In the genomic region with DNA sequence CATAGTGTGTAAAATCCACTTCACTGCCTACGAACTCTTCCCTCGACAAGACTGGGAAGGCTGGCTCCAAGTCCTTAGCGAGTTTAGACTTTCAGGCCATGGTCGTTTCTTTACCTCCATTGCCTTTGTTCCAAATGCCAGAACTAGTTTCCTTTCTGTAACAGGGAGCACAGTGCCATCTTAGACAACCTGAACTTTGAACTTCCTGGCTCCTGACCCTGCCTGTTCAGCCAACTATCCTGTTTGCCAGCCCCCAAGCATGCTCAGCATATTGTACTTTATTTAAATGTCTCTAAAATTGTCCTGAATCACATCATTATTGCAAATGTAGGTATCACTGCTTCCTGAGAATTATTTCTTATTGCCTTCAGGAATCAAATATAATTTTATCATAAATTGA, we compare ENCODE assay signal across 23 mouse cellular contexts. TPM values are rescaled to one million over a fixed set of nuclear protein-coding genes. Genes with fewer than 3 reads are reported as not detected.
A peak's percentile ranks its signal among the peaks of the same experiment; 100 is the strongest.
DNase-seq lines count a peak whose midpoint lies in the region; ATAC-seq and TF ChIP-seq lines count a peak whose summit lies in the region.
"Had no signal": no experiment of that assay in that cellular context is flagged by ENCODE, and none has a peak within 500 bp of the region (broad histone marks: within the 10 kb centered on the region; RNA-seq: fewer than 3 reads in every experiment).

No protein-coding gene starts in this region.

- H3K9me3 ChIP-seq in liver, embryonic 12.5 days (replicated peaks): 0 out of 2 replicates have a peak, but pooled peaks cover 5% of the 10 kb centered on the region
- H3K9me3 ChIP-seq: embryonic facial prominence, embryonic 13.5 days; forebrain, embryonic 13.5 days; G1E; heart, embryonic 10.5 days had no signal

- 24% methylated on average over 4 of the region's 4 CpGs for WGBS in liver, adult 2 months
- WGBS in liver, embryonic 12.5 days (ENCODE audit: insufficient replicate concordance): 65% methylated on average over 4 of the region's 4 CpGs

- H3K36me3 ChIP-seq in liver, adult 2 months (ENCODE audit: control insufficient read depth, insufficient read depth, low read length): no peaks in the 10 kb centered on the region
- H3K36me3 ChIP-seq in liver, embryonic 12.5 days: no peaks in the 10 kb centered on the region
- H3K36me3 ChIP-seq: embryonic facial prominence, embryonic 13.5 days; G1E; heart, embryonic 10.5 days; hindbrain, embryonic 12.5 days had no signal

- ATAC-seq in cerebellum, adult (ENCODE audit: insufficient number of reproducible peaks, low FRiP score, low TSS enrichment): no peak
- ATAC-seq in liver, embryonic 12.5 days: no peak
- ATAC-seq: CD4-positive, CD25-positive, alpha-beta regulatory T cell, adult 4 months; forebrain, embryonic 13.5 days; hindbrain, embryonic 16.5 days had no signal

- no peak overlapping the region for H3K4me3 ChIP-seq in liver, adult 2 months (ENCODE audit: insufficient read depth, low read depth, low read length)
- H3K4me3 ChIP-seq in liver, embryonic 12.5 days: no peak overlapping the region
- H3K4me3 ChIP-seq: embryonic facial prominence, embryonic 13.5 days; forebrain, embryonic 13.5 days; gastrocnemius, adult 2 months; heart, embryonic 10.5 days; hindbrain, embryonic 12.5 days had no signal

- no peak overlapping the region for H3K4me2 ChIP-seq in liver, embryonic 12.5 days
- H3K4me2 ChIP-seq: embryonic facial prominence, embryonic 13.5 days; forebrain, embryonic 13.5 days; hindbrain, embryonic 12.5 days had no signal

- no peak for TF ChIP-seq CTCF in liver, adult 2 months (IDR thresholded peaks at IDR 0.05; ENCODE audit: low read depth, low read length)

- no peak overlapping the region for H3K9ac ChIP-seq in liver, adult 2 months (ENCODE audit: low read depth, low read length)
- H3K9ac ChIP-seq in liver, embryonic 12.5 days: no peak overlapping the region
- H3K9ac ChIP-seq: embryonic facial prominence, embryonic 13.5 days; forebrain, embryonic 13.5 days; hindbrain, embryonic 12.5 days had no signal

- peak overlapping the region; percentile 89 for H3K27ac ChIP-seq in liver, adult 2 months (replicated peaks; ENCODE audit: insufficient read depth, low read depth, low read length)
- no peak overlapping the region for H3K27ac ChIP-seq in liver, embryonic 12.5 days
- H3K27ac ChIP-seq: embryonic facial prominence, embryonic 13.5 days; forebrain, embryonic 13.5 days; gastrocnemius, adult 2 months; heart, embryonic 10.5 days; hindbrain, embryonic 12.5 days had no signal

- no peaks in the 10 kb centered on the region; the same call in 1 of the 2 replicates for H3K79me2 ChIP-seq in liver, adult 2 months (ENCODE audit: control insufficient read depth, insufficient read depth, low read length)

- TF ChIP-seq POLR2A in liver, adult 2 months (IDR thresholded peaks at IDR 0.05; ENCODE audit: extremely low read depth, insufficient read depth, low read length): no peak

- no peaks in the 10 kb centered on the region for H3K27me3 ChIP-seq in liver, adult 2 months (ENCODE audit: control insufficient read depth, insufficient read depth, low read length)
- H3K27me3 ChIP-seq in liver, embryonic 12.5 days (replicated peaks): 0 out of 2 replicates have a peak, but pooled peaks cover 5% of the 10 kb centered on the region
- H3K27me3 ChIP-seq: embryonic facial prominence, embryonic 13.5 days; forebrain, embryonic 13.5 days; hindbrain, embryonic 12.5 days had no signal

- peaks cover 4% of the 10 kb centered on the region; the same call in 1 of the 2 replicates for H3K4me1 ChIP-seq in liver, adult 2 months (ENCODE audit: control insufficient read depth, insufficient read depth, low read length)
- H3K4me1 ChIP-seq in liver, embryonic 12.5 days: no peaks in the 10 kb centered on the region
- H3K4me1 ChIP-seq: embryonic facial prominence, embryonic 13.5 days; heart, embryonic 10.5 days had no signal

- peak; percentile 3 for DNase-seq in cerebellum, adult 11-12 months
- peak; percentile 54 for DNase-seq in kidney, adult 18-20 months
- DNase-seq in kidney, postnatal 10 days: no peak
- peak; percentile 91 for DNase-seq in liver, adult 2 months (ENCODE audit: extremely low read depth, low read depth, low spot score)
- no peak for DNase-seq in right cerebral cortex, postnatal 36 days (ENCODE audit: low spot score in 2 of 2)
- DNase-seq: adrenal gland, postnatal 10 days; B cell, adult 2 months; cerebellum, adult 18-20 months; cerebellum, postnatal 36 days; gastrocnemius, adult 2 months; gastrocnemius, postnatal 25 days; heart, postnatal 10 days; heart, postnatal 4 days had no signal

RNA-seq across cellular contexts. Expression of a gene that starts 32.0 kb away (rescaled TPM):
- total RNA-seq in liver, adult 2 months (2014; rRNA removed): 11.9 and 12.6 TPM in 2 replicates
- polyA plus RNA-seq in liver, adult 2 months (2012; rRNA removed): 1.9 and 2.7 TPM in 2 replicates
- 0.23 and 0.46 TPM in 2 replicates for polyA plus RNA-seq in liver, embryonic 12.5 days (2016; fragmentation: Nextera tagmentation; extraction: Ambion mirVana)
- total RNA-seq: granulocyte monocyte progenitor cell, adult 5-6 weeks had no signal
- polyA plus RNA-seq: forebrain, embryonic 13.5 days; G1E had no signal

RNA-seq across cellular contexts. Expression of a gene that starts 50.4 kb away (rescaled TPM):
- total RNA-seq in liver, adult 2 months (2014; rRNA removed): 5.6 and 6.2 TPM in 2 replicates
- 2.0 and 2.4 TPM in 2 replicates for polyA plus RNA-seq in liver, adult 2 months (2012; rRNA removed)
- polyA plus RNA-seq in liver, embryonic 12.5 days (2016; fragmentation: Nextera tagmentation; extraction: Ambion mirVana): 7.3 and 8.3 TPM in 2 replicates
- polyA plus RNA-seq: G1E had no signal

Comparison
In these comparisons a context has a peak if more than half of its experiments do, and no peak if none do; other contexts are left out.
1. DNase-seq: peak in cerebellum, adult 11-12 months (single experiment), kidney, adult 18-20 months (single experiment) and liver, adult 2 months (single experiment); none in kidney, postnatal 10 days (single experiment) and right cerebral cortex, postnatal 36 days (0 of 2).